Mouse (Mus musculus) kidney, postnatal 0 days (tissue): ENCODE results near the gene Hmgn1. TPM values are rescaled to one million over a fixed set of nuclear protein-coding genes. Genes with fewer than 3 reads are reported as not detected.
"Not testable (repeated sequence)": the region's sequence is repeated elsewhere in the genome, so short reads cannot be mapped to it uniquely, and the experiment has no call there.

Experiments
- ATAC-seq: fragments of 200-750 bp; cut with Nextera tagmentation; replicated peaks from 2 replicates; pipeline ENCODE4 v1.8.0; 2017; ENCODE audit warnings: low read depth, moderate number of reproducible peaks, moderate TSS enrichment, moderate library complexity; ENCODE audit not compliant: low FRiP score
- DNase-seq: peaks from one replicate; pipeline ENCODE4 v3.0.0-alpha.2; 2016; ENCODE audit warnings: low spot score
- H3K27ac ChIP-seq: fragments of 300-500 bp; sonication (generic); 2 replicates; pipeline ENCODE4 v1.5.1; 2014; ENCODE audit warnings: mild to moderate bottlenecking
- H3K27me3 ChIP-seq: fragments of 300-500 bp; sonication (generic); 2 replicates; pipeline ENCODE4 v1.6.1; 2014; ENCODE audit warnings: low read length, mixed read lengths; ENCODE audit not compliant: insufficient read depth
- H3K36me3 ChIP-seq: fragments of 300-500 bp; sonication (generic); 2 replicates; pipeline ENCODE4 v1.6.1; 2014; ENCODE audit warnings: low read length, mixed read lengths; ENCODE audit not compliant: insufficient read depth
- H3K4me1 ChIP-seq: fragments of 300-500 bp; sonication (generic); replicated peaks from 2 replicates; pipeline ENCODE4 v1.6.1; 2014; ENCODE audit warnings: antibody characterized with exemption, low read length, mixed read lengths; ENCODE audit not compliant: insufficient read depth
- H3K4me2 ChIP-seq: fragments of 300-500 bp; sonication (generic); 2 replicates; pipeline ENCODE4 v1.6.1; 2014; ENCODE audit warnings: mild to moderate bottlenecking, low read length, moderate library complexity, mixed read lengths
- H3K4me3 ChIP-seq: fragments of 300-500 bp; sonication (generic); replicated peaks from 2 replicates; pipeline ENCODE4 v1.5.1; 2014; ENCODE audit warnings: low read depth, low read length
- H3K9ac ChIP-seq: fragments of 300-500 bp; sonication (generic); 2 replicates; pipeline ENCODE4 v1.6.1; 2014; ENCODE audit warnings: low read depth, low read length
- H3K9me3 ChIP-seq: fragments of 300-500 bp; sonication (generic); replicated peaks from 2 replicates; pipeline ENCODE4 v1.6.1; 2016; ENCODE audit warnings: low read length, inconsistent platforms, mixed read lengths
- CTCF ChIP-seq: IDR thresholded peaks from 2 replicates; pipeline ENCODE4 v1.5.1; 2016; ENCODE audit warnings: antibody characterized with exemption, low read depth, mild to moderate bottlenecking, moderate library complexity
- WGBS: fragments of 180-500 bp; shearing (Covaris S2); extraction: QIAGEN DNeasy Blood & Tissue Kit; methylation state at CpG from one replicate; pipeline ENCODE4 v1.1.7; 2014; 5-methylcytosine and 5-hydroxymethylcytosine counted together
- polyA plus RNA-seq: library from polyadenylated mRNA; unstranded; fragments of >200 nt; fragmentation: Nextera tagmentation; extraction: Ambion mirVana; gene quantifications from 2 replicates; pipeline ENCODE4 v1.2.1, GENCODE M21; 2015

Gene Hmgn1
- polyA plus RNA-seq, 1 experiment from 2014 or later, result 551 TPM

DNA sequence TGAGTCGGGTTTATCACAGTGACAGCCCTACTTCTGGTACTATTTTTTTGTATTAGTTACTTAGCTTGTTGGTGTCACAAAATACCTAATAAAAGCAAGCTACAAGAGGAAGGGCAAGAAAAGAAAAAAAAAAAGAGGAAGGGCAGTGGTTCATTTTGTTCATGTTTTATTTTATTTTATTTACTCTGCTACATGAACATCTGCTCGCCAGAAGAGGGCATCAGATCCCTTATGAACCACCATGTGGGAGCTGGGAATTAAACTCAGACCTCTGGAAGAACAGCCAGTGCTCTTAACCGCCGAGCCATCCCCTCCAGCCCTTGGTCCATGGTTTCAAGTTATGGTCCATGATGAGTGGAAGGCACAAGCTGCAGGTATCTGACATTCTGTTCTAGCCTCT lies 12.8 kb downstream of the Hmgn1 start:
- TF ChIP-seq CTCF, result peak; percentile 42
- H3K9ac ChIP-seq, result no peak overlapping the region
- WGBS, result 61% methylated on average over 4 of the region's 4 CpGs

GRCm38 (mm10) chr16:96112769-96113168 lies 14.8 kb downstream of the Hmgn1 start:
- no peak overlapping the region for H3K4me3 ChIP-seq
- DNase-seq (no peak), ATAC-seq (no peak)
- WGBS, result 55% methylated on average over 2 of the region's 2 CpGs
- TF ChIP-seq CTCF, result no peak
- H3K36me3 ChIP-seq, result no peaks in the 10 kb centered on the region
- H3K27ac ChIP-seq, result no peak overlapping the region
- no peaks in the 10 kb centered on the region for H3K4me1 ChIP-seq
- H3K27me3 ChIP-seq, result no peaks in the 10 kb centered on the region
- no peak overlapping the region for H3K4me2 ChIP-seq
- no peak overlapping the region for H3K9ac ChIP-seq
- no peaks in the 10 kb centered on the region for H3K9me3 ChIP-seq

More for the DNA sequence above, 12.8 kb downstream of the Hmgn1 start:
- Histone ChIP-seq H3K36me3 (no peaks in the 10 kb centered on the region), H3K4me1 (no peaks in the 10 kb centered on the region), H3K4me3 (no peak overlapping the region), H3K27me3 (no peaks in the 10 kb centered on the region), H3K27ac (no peak overlapping the region), H3K9me3 (no peaks in the 10 kb centered on the region), H3K4me2 (no peak overlapping the region)
- ATAC-seq, result no peak
- no peak for DNase-seq

GRCm38 (mm10) chr16:96110655-96111345 lies 16.7 kb downstream of the Hmgn1 start:
- Histone ChIP-seq H3K4me2 (no peak overlapping the region), H3K27me3 (no peaks in the 10 kb centered on the region), H3K27ac (no peak overlapping the region), H3K9me3 (no peaks in the 10 kb centered on the region), H3K36me3 (no peaks in the 10 kb centered on the region), H3K9ac (no peak overlapping the region), H3K4me3 (no peak overlapping the region), H3K4me1 (no peaks in the 10 kb centered on the region)
- no peak for DNase-seq
- no peak for TF ChIP-seq CTCF
- no peak for ATAC-seq
- 80% methylated on average over 5 of the region's 5 CpGs for WGBS

GRCm38 (mm10) chr16:96109673-96110072 lies 17.9 kb downstream of the Hmgn1 start:
- Histone ChIP-seq H3K27ac (no peak overlapping the region), H3K27me3 (no peaks in the 10 kb centered on the region), H3K4me2 (no peak overlapping the region), H3K4me3 (no peak overlapping the region), H3K9ac (no peak overlapping the region), H3K4me1 (no peaks in the 10 kb centered on the region), H3K36me3 (no peaks in the 10 kb centered on the region), H3K9me3 (no peaks in the 10 kb centered on the region)
- ATAC-seq (no peak), DNase-seq (no peak)
- WGBS, result 40% methylated on average over 4 of the region's 4 CpGs
- no peak for TF ChIP-seq CTCF

DNA sequence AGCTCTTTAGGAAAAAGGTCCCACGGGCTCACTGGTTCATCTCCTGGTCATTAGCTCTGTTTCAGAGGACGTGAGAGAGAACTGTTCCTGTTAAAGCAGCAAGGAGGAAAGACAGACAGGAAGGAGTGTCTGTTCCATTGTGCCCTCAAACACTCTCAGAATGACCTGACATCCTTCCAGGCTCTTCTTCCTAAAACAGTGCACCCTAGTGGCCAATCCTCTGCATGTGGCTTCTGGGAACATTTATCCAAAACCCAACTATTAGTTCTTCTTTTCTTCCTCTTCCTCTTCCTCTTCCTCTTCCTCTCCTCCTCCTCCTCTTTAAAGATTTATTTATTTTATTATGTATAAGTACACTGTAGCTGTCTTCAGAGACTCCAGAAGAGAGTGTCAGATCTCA lies 24.5 kb downstream of the Hmgn1 start:
- Histone ChIP-seq H3K9ac (no peak overlapping the region), H3K36me3 (no peaks in the 10 kb centered on the region), H3K4me2 (no peak overlapping the region), H3K9me3 (no peaks in the 10 kb centered on the region), H3K4me3 (no peak overlapping the region), H3K4me1 (no peaks in the 10 kb centered on the region), H3K27me3 (no peaks in the 10 kb centered on the region), H3K27ac (no peak overlapping the region)
- 44% methylated on average over 2 of the region's 2 CpGs for WGBS
- DNase-seq (peak; percentile 56), ATAC-seq (no peak)
- TF ChIP-seq CTCF, result peak; percentile 70

GRCm38 (mm10) chr16:96097811-96098210 lies 29.7 kb downstream of the Hmgn1 start:
- H3K4me3 ChIP-seq, H3K27me3 ChIP-seq, H3K9me3 ChIP-seq, H3K27ac ChIP-seq, H3K9ac ChIP-seq, H3K36me3 ChIP-seq, ATAC-seq, H3K4me1 ChIP-seq, DNase-seq, H3K4me2 ChIP-seq: not testable (repeated sequence)

DNA sequence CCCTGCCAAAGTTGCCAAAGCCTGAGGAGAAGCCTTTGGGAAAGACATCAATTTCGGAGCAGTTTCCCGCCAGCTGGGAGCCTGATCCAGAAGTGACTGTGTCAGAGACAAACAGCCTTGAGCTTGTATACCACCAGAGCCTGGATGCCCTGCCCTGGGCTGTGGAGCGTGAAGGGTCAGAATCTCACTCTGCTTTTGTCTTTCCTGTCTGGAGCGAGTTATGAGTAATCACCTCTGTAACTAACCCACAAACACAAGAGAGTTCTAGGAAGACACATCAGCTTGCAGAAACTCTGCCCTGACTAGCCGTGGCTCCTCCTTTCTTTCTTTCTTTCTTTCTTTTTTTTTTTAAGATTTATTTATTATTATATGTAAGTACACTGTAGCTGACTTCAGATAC lies 31.6 kb downstream of the Hmgn1 start:
- no peak for ATAC-seq

More for the DNA sequence above, 31.6 kb downstream of the Hmgn1 start:
- no peak for TF ChIP-seq CTCF
- no peak overlapping the region for H3K9ac ChIP-seq
- no peak overlapping the region for H3K27ac ChIP-seq
- H3K27me3 ChIP-seq, result no peaks in the 10 kb centered on the region
- H3K4me1 ChIP-seq, result 0 out of 2 replicates have a peak, but pooled peaks cover 4% of the 10 kb centered on the region
- no peaks in the 10 kb centered on the region for H3K36me3 ChIP-seq
- H3K9me3 ChIP-seq, result no peaks in the 10 kb centered on the region
- WGBS, result 72% methylated on average over 5 of the region's 5 CpGs
- DNase-seq, result no peak
- H3K4me3 ChIP-seq, result no peak overlapping the region
- H3K4me2 ChIP-seq, result no peak overlapping the region
